Mouse (Mus musculus) G1E-ER4 (cell line): Measurements from ENCODE around the gene Lmntd2. TPM values are rescaled to one million over a fixed set of nuclear protein-coding genes. Genes with fewer than 3 reads are reported as not detected.

Experiments used
- GATA1 ChIP-seq: IDR thresholded peaks from one replicate; pipeline ENCODE4 v1.8.0; 2012; ENCODE audit warnings: low read length, inconsistent platforms
- polyA plus RNA-seq: library from polyadenylated mRNA; stranded (reverse); fragments of >175 nt; gene quantifications from 2 replicates; pipeline ENCODE4 v1.2.3, GENCODE M21; 2012

Gene Lmntd2
- polyA plus RNA-seq, 1 experiment, result 0.10 TPM

- TF ChIP-seq GATA1, result no peak
Measured at GRCm38 (mm10) chr7:141173323-141173850, 40.5 kb downstream of the Lmntd2 start.

- no peak for TF ChIP-seq GATA1
Measured at GRCm38 (mm10) chr7:141172116-141173006, 41.5 kb downstream of the Lmntd2 start, which contains the start of gene Rnh1. Gene Rnh1 (minus strand): TSS chr7:141172857.

- TF ChIP-seq GATA1, result no peak
Measured at GRCm38 (mm10) chr7:141169866-141170265, 44.0 kb downstream of the Lmntd2 start.

GRCm38 (mm10) chr7:141169300-141169699 is 44.6 kb downstream of the Lmntd2 start:
- TF ChIP-seq GATA1, result no peak

DNA sequence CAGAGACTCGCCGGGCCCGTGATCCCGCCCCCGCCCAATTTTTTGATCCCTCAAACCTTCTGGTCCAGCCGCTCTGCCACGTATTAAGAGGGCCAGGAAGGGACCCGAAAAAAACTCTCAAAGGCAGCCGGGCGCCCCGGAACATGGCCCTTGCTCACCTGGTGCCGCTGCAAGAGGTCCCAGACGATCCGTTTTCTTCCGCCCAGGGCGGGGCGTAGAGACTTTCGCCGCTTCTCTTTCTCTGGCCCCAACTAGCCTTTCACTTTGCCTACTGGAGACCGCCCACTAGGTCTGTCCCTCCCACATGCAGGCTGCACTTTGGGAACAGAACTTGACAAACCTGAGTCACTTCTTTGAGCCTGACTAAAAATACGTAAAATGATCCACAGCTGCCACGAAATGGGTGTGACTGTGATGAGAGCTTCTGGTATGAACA is 45.3 kb downstream of the Lmntd2 start:
- TF ChIP-seq GATA1, result no peak

- TF ChIP-seq GATA1, result no peak
Measured at GRCm38 (mm10) chr7:141167901-141168517, 45.9 kb downstream of the Lmntd2 start.

DNA sequence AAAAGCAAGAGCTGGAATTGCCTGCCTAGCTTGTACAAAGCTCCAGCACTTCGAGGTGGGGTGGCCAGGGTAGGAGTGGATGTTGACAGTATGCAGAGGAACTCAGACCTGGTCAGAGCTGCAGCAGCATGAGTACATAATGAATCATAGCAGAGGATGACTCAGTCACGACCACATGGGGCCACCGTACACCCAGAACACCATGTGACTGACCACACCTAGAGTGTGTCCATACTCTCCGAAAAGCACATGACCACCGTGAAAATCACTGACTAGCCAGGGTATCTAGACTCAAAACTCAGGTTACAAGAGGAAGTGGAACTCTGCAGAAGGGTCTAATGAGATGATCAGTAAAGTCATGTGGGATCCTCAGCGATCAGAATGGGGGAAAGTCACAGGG is 49.0 kb downstream of the Lmntd2 start:
- no peak for TF ChIP-seq GATA1

GRCm38 (mm10) chr7:141164397-141164796 is 49.5 kb downstream of the Lmntd2 start:
- no peak for TF ChIP-seq GATA1

Other genes with a start within 250 kb of the Lmntd2 start
- 0.08 and 0.26 TPM in 2 replicates for gene Ifitm1, start 246.9 kb downstream of the Lmntd2 start, polyA plus RNA-seq
- gene Ifitm3, start 203.3 kb downstream of the Lmntd2 start, polyA plus RNA-seq, result not detected in 2 replicates
- gene Ifitm6, start 196.2 kb downstream of the Lmntd2 start, polyA plus RNA-seq, result not detected in 2 replicates
- not detected in 2 replicates for gene Gm17387, start 184.9 kb downstream of the Lmntd2 start, polyA plus RNA-seq
- gene B4galnt4, start 153.0 kb downstream of the Lmntd2 start, polyA plus RNA-seq, result not detected in 2 replicates
- gene Pkp3, start 135.9 kb downstream of the Lmntd2 start, polyA plus RNA-seq, result 0.05 TPM in 1 of 2 replicates, not detected in the other
- gene Sigirr, start 113.5 kb downstream of the Lmntd2 start, polyA plus RNA-seq, result 7.2 and 9.5 TPM in 2 replicates
- not detected in 2 replicates for gene Ano9, start 96.3 kb downstream of the Lmntd2 start, polyA plus RNA-seq
- 49.9 and 62.6 TPM in 2 replicates for gene Ptdss2, start 91.7 kb downstream of the Lmntd2 start, polyA plus RNA-seq
- 1.5 and 14.6 TPM in 2 replicates for gene Rnh1, start 41.2 kb downstream of the Lmntd2 start, polyA plus RNA-seq
- gene Hras, start 20.1 kb downstream of the Lmntd2 start, polyA plus RNA-seq, result 46.6 and 52.7 TPM in 2 replicates
- gene Lrrc56, start 19.9 kb downstream of the Lmntd2 start, polyA plus RNA-seq, result 2.4 and 3.1 TPM in 2 replicates
- gene Rassf7, start 1.8 kb upstream of the Lmntd2 start, polyA plus RNA-seq, result 12.7 and 20.3 TPM in 2 replicates
- gene Phrf1, start 14.7 kb upstream of the Lmntd2 start, polyA plus RNA-seq, result 132 and 133 TPM in 2 replicates
- 24.4 and 30.7 TPM in 2 replicates for gene Irf7, start 52.4 kb upstream of the Lmntd2 start, polyA plus RNA-seq
- not detected in 2 replicates for gene Cdhr5, start 62.7 kb upstream of the Lmntd2 start, polyA plus RNA-seq
- gene Sct, start 65.1 kb upstream of the Lmntd2 start, polyA plus RNA-seq, result not detected in 2 replicates
- 0.03 TPM in 1 of 2 replicates, not detected in the other for gene Drd4, start 77.9 kb upstream of the Lmntd2 start, polyA plus RNA-seq
- gene Deaf1, start 113.6 kb upstream of the Lmntd2 start, polyA plus RNA-seq, result 72.4 and 106 TPM in 2 replicates
- gene Tmem80, start 113.7 kb upstream of the Lmntd2 start, polyA plus RNA-seq, result 8.7 and 9.3 TPM in 2 replicates
- not detected in 2 replicates for gene Eps8l2, start 124.8 kb upstream of the Lmntd2 start, polyA plus RNA-seq
- 96.8 and 412 TPM in 2 replicates for gene Taldo1, start 178.1 kb upstream of the Lmntd2 start, polyA plus RNA-seq
- gene Gatd1, start 200.1 kb upstream of the Lmntd2 start, polyA plus RNA-seq, result 16.2 and 16.7 TPM in 2 replicates
- gene Cend1, start 215.4 kb upstream of the Lmntd2 start, polyA plus RNA-seq, result not detected in 2 replicates
- 66.0 and 68.6 TPM in 2 replicates for gene Slc25a22, start 223.8 kb upstream of the Lmntd2 start, polyA plus RNA-seq
- gene Pidd1, start 229.9 kb upstream of the Lmntd2 start, polyA plus RNA-seq, result 39.0 and 55.7 TPM in 2 replicates
- 3,328 and 6,963 TPM in 2 replicates for gene Rplp2, start 233.3 kb upstream of the Lmntd2 start, polyA plus RNA-seq
- gene Pnpla2, start 241.1 kb upstream of the Lmntd2 start, polyA plus RNA-seq, result 61.7 and 77.3 TPM in 2 replicates
- 0.09 TPM in 1 of 2 replicates, not detected in the other for gene Cracr2b, start 247.0 kb upstream of the Lmntd2 start, polyA plus RNA-seq